Mouse (Mus musculus) gonadal fat pad, adult 2 months (tissue): ENCODE measurements around the gene Kcnv2. TPM values are rescaled to one million over a fixed set of nuclear protein-coding genes. Genes with fewer than 3 reads are reported as not detected.

Experiments used
- DNase-seq: peaks from one replicate; pipeline ENCODE4 v3.0.0-alpha.2; 2012; ENCODE audit warnings: low read depth
- polyA plus RNA-seq: library from polyadenylated mRNA; depleted of rRNA; stranded (reverse); fragments of >200 nt; gene quantifications from 2 replicates; pipeline ENCODE4 v1.2.3, GENCODE M21; 2012; rRNA removed

Kcnv2 gene
- 0.03 TPM in 1 of 2 replicates, not detected in the other for polyA plus RNA-seq

- DNase-seq = no peak
Observed at GRCm38 (mm10) chr19:27322281-27322680, at the start of gene Kcnv2. Gene Kcnv2 (plus strand): TSS chr19:27322588.

- no peak for DNase-seq
Observed at GRCm38 (mm10) chr19:27273385-27273784, 49.0 kb upstream of the Kcnv2 start.

GRCm38 (mm10) chr19:27274382-27274781 is 48.0 kb upstream of the Kcnv2 start:
- no peak for DNase-seq

- DNase-seq = no peak
Observed at GRCm38 (mm10) chr19:27279174-27279573, 43.2 kb upstream of the Kcnv2 start.

GRCm38 (mm10) chr19:27310039-27310438 is 12.3 kb upstream of the Kcnv2 start:
- no peak for DNase-seq

- DNase-seq = no peak
Observed at GRCm38 (mm10) chr19:27311311-27311710, 11.1 kb upstream of the Kcnv2 start.

- no peak for DNase-seq
Observed at GRCm38 (mm10) chr19:27312266-27313079, 9.9 kb upstream of the Kcnv2 start.

GRCm38 (mm10) chr19:27313080-27313413 is 9.3 kb upstream of the Kcnv2 start:
- no peak for DNase-seq

GRCm38 (mm10) chr19:27316313-27317258 is 5.8 kb upstream of the Kcnv2 start:
- DNase-seq = no peak

- no peak for DNase-seq
Observed at GRCm38 (mm10) chr19:27317337-27317736, 5.1 kb upstream of the Kcnv2 start.

GRCm38 (mm10) chr19:27322911-27323627 is 681 bp downstream of the Kcnv2 start:
- no peak for DNase-seq

GRCm38 (mm10) chr19:27325558-27325957 is 3.2 kb downstream of the Kcnv2 start:
- no peak for DNase-seq

GRCm38 (mm10) chr19:27327569-27327968 is 5.2 kb downstream of the Kcnv2 start:
- no peak for DNase-seq

- no peak for DNase-seq
Observed at GRCm38 (mm10) chr19:27328166-27328565, 5.8 kb downstream of the Kcnv2 start.

- no peak for DNase-seq
Observed at GRCm38 (mm10) chr19:27328644-27329043, 6.3 kb downstream of the Kcnv2 start.

- DNase-seq = no peak
Observed at GRCm38 (mm10) chr19:27332207-27332794, 9.9 kb downstream of the Kcnv2 start.

- no peak for DNase-seq
Observed at GRCm38 (mm10) chr19:27336126-27336917, 13.9 kb downstream of the Kcnv2 start.

- no peak for DNase-seq
Observed at GRCm38 (mm10) chr19:27346501-27346900, 24.1 kb downstream of the Kcnv2 start.

GRCm38 (mm10) chr19:27351700-27352099 is 29.3 kb downstream of the Kcnv2 start:
- peak; percentile 56 for DNase-seq

GRCm38 (mm10) chr19:27360381-27360780 is 38.0 kb downstream of the Kcnv2 start:
- DNase-seq = no peak

GRCm38 (mm10) chr19:27363891-27364290 is 41.5 kb downstream of the Kcnv2 start:
- DNase-seq = no peak
